Mouse (Mus musculus) heart, adult 11 months (tissue): ENCODE data around the gene Rpl3.
A peak's percentile ranks its signal among the peaks of the same experiment; 100 is the strongest.

ENCODE experiments used
- DNase-seq: peaks from one replicate; pipeline ENCODE4 v3.0.0; 2022

The Rpl3 gene

GRCm38 (mm10) chr15:80114414-80114813 lies 22.7 kb upstream of the Rpl3 start:
- no peak for DNase-seq

DNA sequence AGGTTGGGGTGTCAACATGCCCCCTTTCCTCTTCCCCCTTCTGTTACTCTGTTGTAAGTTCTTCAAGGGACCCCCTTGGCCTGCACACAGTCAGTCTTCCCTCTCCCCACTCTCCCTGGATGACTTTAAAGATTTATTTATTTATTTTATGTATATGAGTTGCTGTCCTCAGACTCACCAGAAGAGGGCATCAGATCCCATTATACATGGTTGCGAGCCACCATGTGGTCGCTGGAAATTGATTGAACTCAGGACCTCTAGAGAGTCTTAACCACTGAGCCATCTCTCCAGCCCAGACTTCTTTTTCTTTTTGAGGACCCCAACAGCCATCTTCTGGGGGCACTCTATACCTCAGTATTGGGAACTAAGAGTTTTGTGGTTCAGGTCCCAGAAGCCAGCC lies 20.8 kb upstream of the Rpl3 start:
- no peak for DNase-seq

- no peak for DNase-seq
Measured at GRCm38 (mm10) chr15:80111436-80111835, 19.8 kb upstream of the Rpl3 start.

- no peak for DNase-seq
Measured at GRCm38 (mm10) chr15:80107575-80107974, 15.9 kb upstream of the Rpl3 start.

- no peak for DNase-seq
Measured at GRCm38 (mm10) chr15:80107143-80107542, 15.5 kb upstream of the Rpl3 start.

GRCm38 (mm10) chr15:80105490-80106410 lies 14.1 kb upstream of the Rpl3 start:
- DNase-seq, result no peak

DNA sequence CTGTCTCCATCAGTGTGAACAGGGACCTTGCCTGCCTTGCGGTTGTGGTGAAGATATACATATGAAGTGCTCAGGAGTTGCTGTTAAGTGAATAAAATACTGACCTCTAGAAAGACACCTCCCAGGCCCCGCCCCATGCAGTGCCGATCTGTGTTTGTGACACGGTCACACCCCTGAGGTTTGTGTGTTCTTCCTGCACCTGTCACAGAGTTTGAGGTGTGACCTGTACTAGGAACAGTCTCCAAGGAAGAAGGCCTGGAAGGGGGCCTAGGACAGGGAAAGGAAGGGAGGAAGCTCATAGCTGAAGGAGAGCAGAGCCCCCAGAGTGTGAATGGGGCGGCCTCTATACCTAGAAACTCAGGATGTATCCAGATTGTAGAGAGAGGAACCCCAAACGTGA lies 10.8 kb upstream of the Rpl3 start:
- no peak for DNase-seq

GRCm38 (mm10) chr15:80101503-80101902 lies 9.8 kb upstream of the Rpl3 start:
- no peak for DNase-seq

GRCm38 (mm10) chr15:80100871-80101270 lies 9.2 kb upstream of the Rpl3 start:
- no peak for DNase-seq

DNA sequence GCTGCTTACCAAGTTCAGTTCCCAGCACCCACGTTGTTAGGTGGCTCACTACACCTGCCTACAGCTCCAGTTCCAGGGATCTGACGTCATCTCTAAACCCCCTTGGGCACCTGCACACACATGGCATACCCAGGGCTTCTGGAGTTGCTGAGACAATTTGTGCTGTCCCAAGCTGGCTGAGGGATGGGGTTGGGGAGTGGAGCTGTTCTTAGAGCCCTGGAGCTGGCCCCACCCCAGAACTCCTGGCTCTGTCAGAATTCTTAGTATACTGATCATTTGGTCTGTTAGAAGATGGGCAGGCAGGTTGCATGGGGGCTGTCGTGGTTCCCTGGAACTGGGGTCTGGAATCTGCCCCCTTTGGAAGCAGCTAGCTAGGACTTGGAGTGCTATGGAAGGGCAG lies 8.5 kb upstream of the Rpl3 start:
- DNase-seq, result no peak

GRCm38 (mm10) chr15:80099477-80099876 lies 7.8 kb upstream of the Rpl3 start:
- no peak for DNase-seq

GRCm38 (mm10) chr15:80098809-80099208 lies 7.1 kb upstream of the Rpl3 start:
- peak; percentile 94 for DNase-seq

- no peak for DNase-seq
Measured at GRCm38 (mm10) chr15:80097999-80098461, 6.4 kb upstream of the Rpl3 start.

DNA sequence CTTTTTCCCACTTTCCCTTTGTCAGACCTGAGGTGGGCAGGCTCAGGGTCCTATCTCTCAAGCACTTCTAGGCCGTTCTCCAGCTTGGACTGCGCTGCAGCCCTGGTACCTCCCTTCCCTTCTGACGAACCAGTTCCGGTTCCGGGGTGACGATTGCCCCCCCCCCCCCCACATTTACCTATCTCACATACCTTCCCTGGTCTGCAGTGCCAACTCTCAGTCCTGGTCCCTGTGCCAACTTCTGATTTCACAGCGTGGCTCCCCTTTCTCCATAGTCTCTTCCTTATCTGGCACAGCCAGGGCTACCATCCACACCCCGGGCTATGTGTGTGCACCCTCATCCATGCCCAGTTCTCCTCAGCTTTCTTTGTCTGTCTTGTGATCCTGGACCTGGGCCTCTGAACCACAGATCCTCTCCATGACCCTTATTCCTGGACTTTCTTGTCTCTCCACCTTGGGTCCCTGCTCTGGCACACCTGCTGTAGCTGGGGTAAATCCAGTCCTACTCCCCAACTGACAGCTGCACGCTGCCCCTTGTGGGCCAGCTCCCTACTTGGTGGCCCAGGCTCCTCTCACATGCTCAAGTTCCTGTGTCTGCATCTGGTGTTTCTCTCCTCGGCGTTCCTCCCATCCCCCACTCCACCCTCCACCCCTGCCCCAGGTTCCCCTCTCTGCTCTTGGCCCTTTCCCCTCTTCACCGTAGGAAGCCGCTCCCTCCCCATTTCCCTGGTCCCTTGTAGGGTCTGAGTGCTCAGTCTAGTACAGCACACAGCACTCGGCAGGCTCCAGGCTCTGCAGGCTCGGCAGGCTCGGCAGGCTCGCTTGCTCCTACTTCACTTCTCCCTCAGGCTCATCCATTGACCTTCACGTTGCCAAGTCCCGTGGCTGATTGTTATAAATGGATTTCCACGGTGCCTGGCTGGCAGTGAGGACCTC lies 5.5 kb upstream of the Rpl3 start:
- no peak for DNase-seq

DNA sequence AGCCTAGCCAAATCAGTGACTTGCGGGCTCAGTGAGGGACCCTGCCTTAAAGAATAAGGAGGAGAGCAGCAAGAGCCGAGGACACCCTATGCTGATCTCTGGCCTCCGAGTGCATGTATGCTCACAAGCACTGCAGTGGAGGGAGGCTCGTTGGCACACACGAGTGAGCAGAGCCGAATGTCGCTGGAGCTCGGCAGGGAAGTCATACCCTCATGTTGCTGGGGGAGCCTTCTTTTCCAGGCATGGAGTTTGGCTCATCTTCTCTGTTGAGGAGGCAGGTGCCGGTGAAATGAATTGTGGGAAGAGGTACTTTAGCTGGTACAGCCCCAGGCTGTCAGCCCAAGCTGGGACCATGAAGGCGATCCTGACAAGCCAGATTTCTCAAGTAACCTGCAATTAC lies 4.7 kb upstream of the Rpl3 start:
- DNase-seq, result no peak

- DNase-seq, result no peak
Measured at GRCm38 (mm10) chr15:80095596-80095995, 3.9 kb upstream of the Rpl3 start.

- no peak for DNase-seq
Measured at GRCm38 (mm10) chr15:80094201-80094600, 2.5 kb upstream of the Rpl3 start.

GRCm38 (mm10) chr15:80092599-80092998 lies 931 bp upstream of the Rpl3 start:
- no peak for DNase-seq

GRCm38 (mm10) chr15:80092041-80092441 lies 373 bp upstream of the Rpl3 start:
- DNase-seq, result no peak

GRCm38 (mm10) chr15:80090741-80091120 lies 937 bp downstream of the Rpl3 start:
- DNase-seq, result no peak

- no peak for DNase-seq
Measured at GRCm38 (mm10) chr15:80090155-80090554, 1.5 kb downstream of the Rpl3 start.

GRCm38 (mm10) chr15:80088637-80089036 lies 3.0 kb downstream of the Rpl3 start:
- peak; percentile 98 for DNase-seq

GRCm38 (mm10) chr15:80087406-80088012 lies 4.2 kb downstream of the Rpl3 start:
- DNase-seq, result no peak
